Mouse (Mus musculus): ENCODE results near the gene Src.

DNA sequence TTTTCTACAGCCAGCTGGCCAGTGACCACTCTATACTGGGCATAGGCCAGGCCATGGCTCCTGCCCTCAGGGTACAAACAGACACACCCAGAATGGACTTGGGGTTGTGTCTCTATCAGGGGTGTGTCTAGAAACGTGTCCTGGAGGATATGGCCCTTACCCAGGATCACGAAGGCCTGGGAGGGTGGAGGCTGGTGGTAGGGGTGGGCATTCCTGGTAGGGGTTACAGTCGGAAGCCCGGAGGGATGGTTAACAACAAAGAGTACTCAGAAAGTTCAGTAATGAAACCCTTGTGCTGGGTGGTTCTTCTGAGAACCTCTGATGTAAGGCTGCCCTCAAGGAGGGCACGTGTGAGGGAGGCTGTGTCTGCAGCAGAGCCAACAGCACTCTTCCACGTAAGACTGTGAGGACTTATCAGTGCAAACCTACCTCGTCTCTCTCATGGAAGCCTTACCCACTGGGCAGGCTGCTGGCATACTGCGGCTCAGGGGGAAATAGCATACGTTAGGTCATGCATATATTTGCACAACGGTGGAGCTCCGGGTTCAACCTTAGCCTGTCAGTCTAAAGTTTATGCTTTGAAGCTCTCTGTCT is 3.9 kb downstream of the Src start:
- TF ChIP-seq POLR2A (IDR thresholded peaks at IDR 0.05; ENCODE audit: extremely low read depth, insufficient read depth, low read length), result no peak
- no peak for TF ChIP-seq CTCF (IDR thresholded peaks at IDR 0.05; ENCODE audit: extremely low read depth, insufficient read depth, low read length)

Measured in cortical plate, adult 2 months (tissue).